Mouse (Mus musculus) liver, adult 2 months (tissue): ENCODE measurements at regions not wholly inside any gene's neighbourhood (a gene's known extent, or its start where the extent isn't known, plus 50 kb on each side); places are given as distances from the start of the nearest gene placed in this dataset.

Source experiments
- DNase-seq: peaks from one replicate; pipeline ENCODE4 v3.0.0-alpha.2; 2011; ENCODE audit warnings: low read depth, low spot score; ENCODE audit errors: extremely low read depth
- H3K27ac ChIP-seq: fragments of 200-500 bp; replicated peaks from 2 replicates; pipeline ENCODE4 v1.5.1; 2012; ENCODE audit warnings: low read depth, mild to moderate bottlenecking, control low read depth, inconsistent platforms, low read length; ENCODE audit not compliant: insufficient read depth
- H3K27me3 ChIP-seq: fragments of 200-500 bp; 2 replicates; pipeline ENCODE4 v1.6.1; 2012; ENCODE audit warnings: mild to moderate bottlenecking, moderate library complexity, low read length, inconsistent platforms; ENCODE audit not compliant: control insufficient read depth, insufficient read depth
- H3K36me3 ChIP-seq: fragments of 200-500 bp; 2 replicates; pipeline ENCODE4 v1.6.1; 2012; ENCODE audit warnings: low read length, inconsistent platforms; ENCODE audit not compliant: control insufficient read depth, insufficient read depth
- H3K4me1 ChIP-seq: fragments of 200-500 bp; 2 replicates; pipeline ENCODE4 v1.6.1; 2011; ENCODE audit warnings: low read length; ENCODE audit not compliant: control insufficient read depth, insufficient read depth
- H3K4me3 ChIP-seq: fragments of 200-500 bp; 2 replicates; pipeline ENCODE4 v1.5.1; 2011; ENCODE audit warnings: low read depth, mild to moderate bottlenecking, control low read depth, low read length, moderate library complexity; ENCODE audit not compliant: insufficient read depth
- H3K79me2 ChIP-seq: fragments of 200-500 bp; 2 replicates; pipeline ENCODE4 v1.6.1; 2012; ENCODE audit warnings: inconsistent platforms, mild to moderate bottlenecking, low read length, moderate library complexity; ENCODE audit not compliant: control insufficient read depth, insufficient read depth
- H3K9ac ChIP-seq: fragments of 200-500 bp; 2 replicates; pipeline ENCODE4 v1.6.1; 2012; ENCODE audit warnings: low read depth, mild to moderate bottlenecking, control low read depth, inconsistent platforms, low read length
- CTCF ChIP-seq: fragments of 200-500 bp; IDR thresholded peaks from 2 replicates; pipeline ENCODE4 v1.5.1; 2011; ENCODE audit warnings: low read depth, low read length, control low read depth
- POLR2A ChIP-seq: fragments of 200-500 bp; IDR thresholded peaks from 2 replicates; pipeline ENCODE4 v1.6.1; 2011; ENCODE audit warnings: low read length, control low read depth; ENCODE audit not compliant: insufficient read depth; ENCODE audit errors: extremely low read depth
- WGBS: fragments of 180-500 bp; shearing (Covaris S2); methylation state at CpG from one replicate; pipeline ENCODE4 v1.1.7; 2018; 5-methylcytosine and 5-hydroxymethylcytosine counted together

GRCm38 (mm10) chr17:15311822-15312221 lies 64.8 kb downstream of the Dll1 start:
- H3K4me3 ChIP-seq: no peak overlapping the region
- TF ChIP-seq POLR2A (no peak), CTCF (no peak)
- no peak overlapping the region for H3K27ac ChIP-seq
- H3K79me2 ChIP-seq: no peaks in the 10 kb centered on the region
- WGBS: 96% methylated on average over 4 of the region's 4 CpGs
- H3K27me3 ChIP-seq: no peaks in the 10 kb centered on the region; the same call in 1 of the 2 replicates
- H3K36me3 ChIP-seq: no peaks in the 10 kb centered on the region
- H3K4me1 ChIP-seq: no peaks in the 10 kb centered on the region
- no peak for DNase-seq
- H3K9ac ChIP-seq: no peak overlapping the region

DNA sequence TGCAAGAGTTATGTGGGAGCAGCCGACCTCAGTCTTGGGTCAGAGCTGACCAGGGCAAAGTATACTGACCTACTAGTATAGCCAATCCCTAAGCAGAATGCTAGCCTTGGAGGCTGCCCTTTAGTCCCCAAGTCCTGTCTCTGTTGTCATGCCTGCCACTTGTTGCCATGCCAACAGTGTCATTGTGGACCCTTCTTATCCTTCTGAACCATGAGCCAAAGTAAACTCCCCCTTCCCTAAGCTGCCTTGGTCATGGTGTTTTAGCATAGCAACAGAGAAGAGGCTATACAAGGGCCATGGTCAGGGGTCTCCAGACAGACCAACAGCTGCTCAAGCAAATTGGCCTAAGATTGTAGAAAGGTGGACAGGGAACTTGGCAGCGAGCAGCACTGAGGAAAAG lies 66.2 kb downstream of the Dll1 start:
- H3K79me2 ChIP-seq: no peaks in the 10 kb centered on the region
- H3K36me3 ChIP-seq: no peaks in the 10 kb centered on the region
- no peaks in the 10 kb centered on the region for H3K27me3 ChIP-seq
- H3K9ac ChIP-seq: no peak overlapping the region
- WGBS: 66% methylated on average over 2 of the region's 2 CpGs
- no peak for DNase-seq
- no peak overlapping the region for H3K4me3 ChIP-seq
- no peak overlapping the region for H3K27ac ChIP-seq
- no peaks in the 10 kb centered on the region for H3K4me1 ChIP-seq
- no peak for TF ChIP-seq POLR2A
- no peak for TF ChIP-seq CTCF

DNA sequence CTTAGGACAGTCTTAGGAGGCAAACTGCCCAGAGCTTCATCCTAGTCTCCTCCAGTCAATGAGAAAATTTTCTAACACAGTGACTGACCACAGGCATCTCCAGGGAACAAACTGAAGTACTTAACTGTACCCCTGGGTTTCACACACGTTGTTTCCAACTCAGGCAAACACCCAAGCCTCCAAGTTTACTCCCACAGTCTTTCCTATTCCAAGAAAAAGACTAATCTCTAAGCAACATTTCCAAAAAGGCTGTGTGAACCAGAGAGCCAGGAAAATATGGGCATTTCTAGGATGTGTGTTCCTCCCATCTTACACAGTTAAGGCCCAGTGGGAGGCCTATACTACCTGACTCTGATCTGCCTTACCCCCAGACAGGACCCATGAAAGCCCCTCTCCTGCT lies 74.6 kb downstream of the Dll1 start:
- DNase-seq: no peak
- 64% methylated on average over 1 of the region's 1 CpGs for WGBS
- Histone ChIP-seq H3K4me3 (no peak overlapping the region), H3K36me3 (no peaks in the 10 kb centered on the region), H3K79me2 (no peaks in the 10 kb centered on the region), H3K9ac (no peak overlapping the region), H3K4me1 (no peaks in the 10 kb centered on the region), H3K27me3 (no peaks in the 10 kb centered on the region), H3K27ac (no peak overlapping the region)
- TF ChIP-seq POLR2A: no peak
- TF ChIP-seq CTCF: no peak

- Histone ChIP-seq H3K4me1 (no peaks in the 10 kb centered on the region), H3K79me2 (no peaks in the 10 kb centered on the region), H3K4me3 (no peak overlapping the region), H3K27me3 (no peaks in the 10 kb centered on the region), H3K36me3 (no peaks in the 10 kb centered on the region), H3K27ac (no peak overlapping the region), H3K9ac (no peak overlapping the region)
- 69% methylated on average over 13 of the region's 13 CpGs for WGBS
- TF ChIP-seq CTCF (no peak), POLR2A (no peak)
- no peak for DNase-seq
These were observed 76.8 kb downstream of the Dll1 start for GRCm38 (mm10) chr17:15299743-15300371.

- DNase-seq: no peak
- no peak for TF ChIP-seq CTCF
- no peak for TF ChIP-seq POLR2A
- no peak overlapping the region for H3K4me3 ChIP-seq
- no peaks in the 10 kb centered on the region for H3K36me3 ChIP-seq
- H3K9ac ChIP-seq: no peak overlapping the region
- H3K4me1 ChIP-seq: 0 out of 2 replicates have a peak, but pooled peaks cover 3% of the 10 kb centered on the region
- 88% methylated on average over 5 of the region's 5 CpGs for WGBS
- H3K27me3 ChIP-seq: peaks cover 4% of the 10 kb centered on the region; the same call in 1 of the 2 replicates
- no peaks in the 10 kb centered on the region for H3K79me2 ChIP-seq
- H3K27ac ChIP-seq: no peak overlapping the region
These were observed 82.5 kb downstream of the Dll1 start for GRCm38 (mm10) chr17:15294165-15294585.

DNA sequence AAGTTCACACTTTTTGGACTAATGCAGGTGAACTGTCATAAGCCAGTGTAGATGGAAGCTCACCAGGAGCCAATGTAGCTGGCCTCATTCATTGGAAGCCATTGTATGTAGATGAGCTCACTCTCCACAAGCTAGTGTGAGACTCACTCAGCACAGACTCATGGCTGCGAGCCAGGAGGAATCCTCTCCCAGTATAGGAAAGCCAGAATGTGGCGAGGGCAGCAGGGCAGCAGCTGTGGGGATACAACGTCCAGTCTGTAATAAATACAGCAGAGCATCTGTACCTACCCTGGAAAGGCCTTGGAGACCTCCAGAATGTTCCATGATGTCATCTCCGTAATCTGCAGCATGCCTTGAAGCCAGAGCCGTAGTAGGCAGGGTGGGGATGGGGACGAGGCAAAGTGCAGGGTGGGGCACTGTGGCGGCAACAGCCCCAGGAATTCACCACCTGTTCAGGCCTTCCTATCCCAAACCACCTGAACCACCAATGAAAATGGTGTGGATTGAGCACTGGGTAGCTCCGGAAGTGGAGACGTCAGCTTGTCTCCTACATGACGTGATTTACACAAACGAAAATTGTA lies 84.1 kb downstream of the Dll1 start:
- TF ChIP-seq CTCF (no peak), POLR2A (no peak)
- Histone ChIP-seq H3K36me3 (no peaks in the 10 kb centered on the region), H3K27me3 (peaks cover 4% of the 10 kb centered on the region; the same call in 1 of the 2 replicates), H3K27ac (no peak overlapping the region), H3K4me3 (no peak overlapping the region), H3K79me2 (no peaks in the 10 kb centered on the region), H3K4me1 (0 out of 2 replicates have a peak, but pooled peaks cover 3% of the 10 kb centered on the region), H3K9ac (no peak overlapping the region)
- no peak for DNase-seq
- WGBS: 87% methylated on average over 11 of the region's 11 CpGs
